Mouse (Mus musculus): Measurements from ENCODE around the gene Fbxw27. TPM values are rescaled to one million over a fixed set of nuclear protein-coding genes. Genes with fewer than 3 reads are reported as not detected.
"Not testable (repeated sequence)": the region's sequence is repeated elsewhere in the genome, so short reads cannot be mapped to it uniquely, and the experiment has no call there.

The Fbxw27 gene
- polyA plus RNA-seq, 1 experiment from 2014 or later: not detected

GRCm38 (mm10) chr9:109805596-109805995 is 15.1 kb upstream of the Fbxw27 start:
- ATAC-seq (ENCODE audit: low read depth); H3K4me3 ChIP-seq (replicated peaks); H3K36me3 ChIP-seq; H3K9ac ChIP-seq; H3K9me3 ChIP-seq (replicated peaks); H3K4me1 ChIP-seq (replicated peaks); H3K27ac ChIP-seq; H3K4me2 ChIP-seq; H3K27me3 ChIP-seq; DNase-seq: not testable (repeated sequence)
- WGBS (ENCODE audit: insufficient replicate concordance): 64% methylated on average over 2 of the region's 2 CpGs

GRCm38 (mm10) chr9:109798051-109798450 is 7.6 kb upstream of the Fbxw27 start:
- Histone ChIP-seq H3K36me3 (no peaks in the 10 kb centered on the region), H3K9ac (no peak overlapping the region), H3K4me2 (no peak overlapping the region), H3K9me3 (replicated peaks) (no peaks in the 10 kb centered on the region), H3K27ac (no peak overlapping the region), H3K27me3 (no peaks in the 10 kb centered on the region), H3K4me3 (replicated peaks) (no peak overlapping the region), H3K4me1 (replicated peaks) (no peaks in the 10 kb centered on the region)
- 77% methylated on average over 1 of the region's 1 CpGs for WGBS (ENCODE audit: insufficient replicate concordance)
- ATAC-seq (ENCODE audit: low read depth): no peak
- DNase-seq: no peak

GRCm38 (mm10) chr9:109795811-109796210 is 5.3 kb upstream of the Fbxw27 start:
- no peak overlapping the region for H3K27ac ChIP-seq
- no peak for ATAC-seq (ENCODE audit: low read depth)
- no peaks in the 10 kb centered on the region for H3K4me1 ChIP-seq (replicated peaks)
- no peak overlapping the region for H3K4me3 ChIP-seq (replicated peaks)
- no peaks in the 10 kb centered on the region for H3K27me3 ChIP-seq
- no peaks in the 10 kb centered on the region for H3K9me3 ChIP-seq (replicated peaks)
- no peak overlapping the region for H3K4me2 ChIP-seq
- no peak for DNase-seq
- no peaks in the 10 kb centered on the region for H3K36me3 ChIP-seq
- no peak overlapping the region for H3K9ac ChIP-seq
- 56% methylated on average over 2 of the region's 2 CpGs for WGBS (ENCODE audit: insufficient replicate concordance)

GRCm38 (mm10) chr9:109795221-109795620 is 4.8 kb upstream of the Fbxw27 start:
- no peak overlapping the region for H3K27ac ChIP-seq
- no peak overlapping the region for H3K4me3 ChIP-seq (replicated peaks)
- no peak overlapping the region for H3K4me2 ChIP-seq
- 54% methylated on average over 2 of the region's 2 CpGs for WGBS (ENCODE audit: insufficient replicate concordance)
- no peaks in the 10 kb centered on the region for H3K4me1 ChIP-seq (replicated peaks)
- H3K27me3 ChIP-seq: no peaks in the 10 kb centered on the region
- DNase-seq (no peak), ATAC-seq (ENCODE audit: low read depth) (no peak)
- no peak overlapping the region for H3K9ac ChIP-seq
- H3K36me3 ChIP-seq: no peaks in the 10 kb centered on the region
- H3K9me3 ChIP-seq (replicated peaks): no peaks in the 10 kb centered on the region

GRCm38 (mm10) chr9:109766841-109767240 is 23.6 kb downstream of the Fbxw27 start:
- H3K27ac ChIP-seq; H3K4me2 ChIP-seq; H3K36me3 ChIP-seq; ATAC-seq (ENCODE audit: low read depth); H3K4me3 ChIP-seq (replicated peaks); DNase-seq; H3K9ac ChIP-seq; H3K27me3 ChIP-seq; H3K4me1 ChIP-seq (replicated peaks); H3K9me3 ChIP-seq (replicated peaks): not testable (repeated sequence)
- 34% methylated on average over 1 of the region's 1 CpGs for WGBS (ENCODE audit: insufficient replicate concordance)

GRCm38 (mm10) chr9:109745989-109746388 is 44.5 kb downstream of the Fbxw27 start, which contains the start of gene Fbxw26:
Fbxw26 (minus strand) TSS chr9:109746089.
- not testable (repeated sequence) for DNase-seq; H3K9me3 ChIP-seq (replicated peaks); H3K27ac ChIP-seq; H3K4me3 ChIP-seq (replicated peaks); ATAC-seq (ENCODE audit: low read depth); H3K4me2 ChIP-seq; H3K27me3 ChIP-seq; H3K36me3 ChIP-seq; H3K4me1 ChIP-seq (replicated peaks); H3K9ac ChIP-seq
- 59% methylated on average over 3 of the region's 3 CpGs for WGBS (ENCODE audit: insufficient replicate concordance)

Other genes starting within 250 kb of the Fbxw27 start
- gene Fbxw15, start 222.4 kb downstream of the Fbxw27 start, polyA plus RNA-seq (2015; fragmentation: Nextera tagmentation; extraction: Ambion mirVana): 0.08 TPM in 1 of 2 replicates, not detected in the other
- not detected in 2 replicates for gene Fbxw24, start 164.6 kb downstream of the Fbxw27 start, polyA plus RNA-seq (2015; fragmentation: Nextera tagmentation; extraction: Ambion mirVana)
- 0.06 TPM in 1 of 2 replicates, not detected in the other for gene Fbxw25, start 126.0 kb downstream of the Fbxw27 start, polyA plus RNA-seq (2015; fragmentation: Nextera tagmentation; extraction: Ambion mirVana)
- gene Fbxw18, start 88.0 kb downstream of the Fbxw27 start, polyA plus RNA-seq (2015; fragmentation: Nextera tagmentation; extraction: Ambion mirVana): not detected in 2 replicates
- not detected in 2 replicates for gene Fbxw26, start 44.6 kb downstream of the Fbxw27 start, polyA plus RNA-seq (2015; fragmentation: Nextera tagmentation; extraction: Ambion mirVana)
- gene Spink8, start 21.6 kb upstream of the Fbxw27 start, polyA plus RNA-seq (2015; fragmentation: Nextera tagmentation; extraction: Ambion mirVana): not detected in 2 replicates
- gene Nme6, start 42.1 kb upstream of the Fbxw27 start, polyA plus RNA-seq (2015; fragmentation: Nextera tagmentation; extraction: Ambion mirVana): 55.1 and 58.0 TPM in 2 replicates
- gene Camp, start 58.9 kb upstream of the Fbxw27 start, polyA plus RNA-seq (2015; fragmentation: Nextera tagmentation; extraction: Ambion mirVana): 39.6 and 41.2 TPM in 2 replicates
- 16.7 and 18.8 TPM in 2 replicates for gene Cdc25a, start 84.9 kb upstream of the Fbxw27 start, polyA plus RNA-seq (2015; fragmentation: Nextera tagmentation; extraction: Ambion mirVana)
- gene Map4, start 140.8 kb upstream of the Fbxw27 start, polyA plus RNA-seq (2015; fragmentation: Nextera tagmentation; extraction: Ambion mirVana): 9.0 and 12.4 TPM in 2 replicates

Measured in liver, embryonic 13.5 days (tissue).